Mouse (Mus musculus) megakaryocyte, adult 5-6 weeks (primary cell): Measurements from ENCODE around the gene Syngap1. TPM values are rescaled to one million over a fixed set of nuclear protein-coding genes. Genes with fewer than 3 reads are reported as not detected.

Source experiments
- ATAC-seq: 2 replicates; pipeline ENCODE4 v1.8.0; 2016; ENCODE audit warnings: mild to moderate bottlenecking, inconsistent platforms; ENCODE audit not compliant: poor library complexity, severe bottlenecking
- total RNA-seq, 2 experiments: library from RNA; stranded (forward) in 1 of 2; stranded (reverse) in 1 of 2; fragments of 153-499, 151-499 nt in 1 of 2; fragments of 221-1000, 200-1000 nt in 1 of 2; gene quantifications; 2 replicates each; pipeline versions ENCODE4 v1.2.3 to v1.2.4; 2015 to 2017

Gene Syngap1
- total RNA-seq, 2 experiments from 2014 or later = 0.33 to 3.9 TPM

GRCm38 (mm10) chr17:26985503-26986179, 44.6 kb downstream of the Syngap1 start:
- ATAC-seq = no peak

GRCm38 (mm10) chr17:26990521-26990920, 49.5 kb downstream of the Syngap1 start:
- ATAC-seq = no peak

GRCm38 (mm10) chr17:26994410-26994809, 53.4 kb downstream of the Syngap1 start:
- ATAC-seq = no peak

GRCm38 (mm10) chr17:26995006-26995405, 54.0 kb downstream of the Syngap1 start:
- ATAC-seq = no peak

DNA sequence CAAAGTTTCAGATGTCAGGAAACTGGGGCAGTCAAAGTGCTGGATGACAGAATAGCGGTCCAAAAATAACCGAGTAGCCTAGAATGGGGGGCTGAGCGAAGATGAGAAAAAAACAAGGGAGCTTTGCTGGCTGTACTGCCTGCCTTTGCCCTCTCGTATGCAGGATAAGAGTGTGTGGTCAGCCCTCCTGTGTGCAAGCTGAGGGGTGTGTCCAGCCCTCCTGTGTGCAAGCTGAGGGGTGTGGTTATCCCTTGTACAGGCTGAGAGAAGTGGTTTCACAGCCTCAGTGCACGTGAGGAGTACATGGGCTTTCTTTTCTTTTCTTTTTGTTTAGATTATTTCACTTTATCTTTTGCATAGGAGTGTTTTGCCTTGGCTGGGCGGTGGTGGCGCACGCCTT, 54.5 kb downstream of the Syngap1 start:
- ATAC-seq = peak; percentile 47; the same call in 1 of the 2 replicates

DNA sequence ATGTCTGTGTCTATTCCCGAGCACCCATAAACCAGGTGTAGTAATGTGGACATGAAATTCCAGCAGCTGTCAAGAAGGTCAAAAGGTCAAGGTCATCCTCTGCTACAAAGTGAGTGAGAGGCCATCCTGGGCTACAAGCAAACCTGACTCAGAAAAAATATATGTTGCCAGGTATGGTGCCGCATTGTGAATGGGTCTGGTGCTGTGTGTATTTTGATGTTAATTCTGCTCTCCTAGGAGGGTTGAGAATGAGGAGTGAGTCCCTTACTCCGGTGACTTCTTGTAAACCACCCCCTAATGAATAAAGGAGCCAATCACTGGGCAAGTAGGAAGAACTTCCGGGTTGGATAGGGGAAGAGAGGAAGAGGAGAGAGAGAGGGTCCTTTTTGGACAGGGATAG, 56.6 kb downstream of the Syngap1 start:
- ATAC-seq = no peak

DNA sequence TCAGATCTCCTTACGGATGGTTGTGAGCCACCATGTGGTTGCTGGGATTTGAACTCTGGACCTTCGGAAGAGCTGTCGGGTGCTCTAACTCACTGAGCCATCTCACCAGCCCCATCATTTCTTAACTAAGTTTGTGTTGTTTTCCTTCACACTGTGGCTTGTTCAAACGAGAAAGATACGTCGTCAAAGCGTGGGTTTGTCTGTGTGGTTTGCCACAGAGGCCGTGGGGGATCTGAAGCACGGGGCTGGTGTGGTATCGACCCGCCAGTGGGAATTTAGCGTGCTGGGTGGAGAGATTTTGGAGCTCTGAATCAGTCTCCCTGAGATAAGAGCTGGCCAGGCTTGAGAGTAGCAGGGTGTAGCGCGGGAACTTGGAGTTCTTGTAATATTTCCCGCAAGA, 57.2 kb downstream of the Syngap1 start:
- ATAC-seq = no peak

- 0 out of 2 replicates have a peak, but pooled peaks have one; percentile 12 for ATAC-seq
Observed at GRCm38 (mm10) chr17:26999996-27000395, 58.9 kb downstream of the Syngap1 start.

DNA sequence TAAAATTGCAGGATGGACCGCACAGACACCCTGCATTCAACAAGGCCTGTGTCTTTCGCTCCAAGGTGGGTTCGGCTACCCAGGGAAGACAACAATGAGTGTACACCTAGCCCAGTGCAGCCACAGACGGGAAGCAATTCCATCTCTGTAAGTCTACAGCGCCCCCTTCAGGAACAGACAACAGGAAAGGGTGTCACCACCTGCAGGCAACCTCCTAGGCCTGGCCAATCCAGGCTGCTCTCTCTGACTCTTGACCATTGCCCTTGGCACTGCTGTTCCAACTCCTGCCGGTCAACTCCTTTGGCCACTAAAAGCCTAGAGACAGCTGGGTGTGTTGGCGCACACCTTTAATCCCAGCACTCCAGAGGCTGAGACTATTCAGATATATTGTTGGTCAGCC, 60.1 kb downstream of the Syngap1 start:
- ATAC-seq = peak; percentile 36; the same call in 1 of the 2 replicates

GRCm38 (mm10) chr17:27001889-27002288, 60.8 kb downstream of the Syngap1 start:
- no peak for ATAC-seq

- ATAC-seq = peak; percentile 53
Observed at GRCm38 (mm10) chr17:27004431-27004830, 63.4 kb downstream of the Syngap1 start.

GRCm38 (mm10) chr17:27004903-27005485, 63.9 kb downstream of the Syngap1 start:
- no peak for ATAC-seq

DNA sequence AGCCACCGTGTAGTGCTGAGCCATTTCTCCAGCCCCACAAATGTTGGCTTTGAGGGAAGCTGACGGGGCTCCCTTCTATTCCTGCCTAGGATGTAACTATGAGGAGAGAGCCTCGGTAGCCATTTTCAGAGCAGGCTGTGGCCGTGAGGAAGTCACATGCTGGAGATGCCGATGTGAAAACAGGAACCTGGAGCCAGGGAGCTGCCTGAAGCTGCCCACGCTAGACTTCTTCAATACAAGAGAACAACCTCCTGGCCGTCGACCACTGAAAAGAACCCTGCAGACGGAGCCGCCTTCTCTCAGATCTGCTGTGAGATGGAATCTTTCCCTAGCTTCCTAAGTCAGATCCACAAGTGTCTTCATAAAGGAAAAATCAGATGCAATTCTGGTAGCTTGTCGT, 64.6 kb downstream of the Syngap1 start:
- peak; percentile 84 for ATAC-seq

- 0 out of 2 replicates have a peak, but pooled peaks have one; percentile 31 for ATAC-seq
Observed at GRCm38 (mm10) chr17:27008277-27008676, 67.2 kb downstream of the Syngap1 start.

DNA sequence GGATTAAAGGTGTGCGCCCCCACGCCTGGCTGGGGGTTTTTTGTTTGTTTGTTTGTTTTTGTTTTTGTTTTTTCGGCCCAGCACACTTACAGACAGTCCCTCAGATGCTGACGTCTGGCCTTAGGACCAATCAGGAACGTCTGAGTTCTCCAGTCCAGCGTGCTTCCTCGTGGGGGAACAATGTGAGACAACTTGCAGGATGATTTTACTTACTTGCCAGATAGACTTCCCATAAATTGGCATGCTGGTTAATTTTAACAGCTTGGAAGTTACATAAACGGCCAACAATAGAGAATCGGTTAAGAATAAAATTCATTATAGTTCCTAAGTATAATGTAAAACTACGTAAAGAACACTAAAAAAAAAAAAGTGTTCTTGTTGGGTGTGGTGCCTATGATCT, 70.1 kb downstream of the Syngap1 start:
- ATAC-seq = no peak

DNA sequence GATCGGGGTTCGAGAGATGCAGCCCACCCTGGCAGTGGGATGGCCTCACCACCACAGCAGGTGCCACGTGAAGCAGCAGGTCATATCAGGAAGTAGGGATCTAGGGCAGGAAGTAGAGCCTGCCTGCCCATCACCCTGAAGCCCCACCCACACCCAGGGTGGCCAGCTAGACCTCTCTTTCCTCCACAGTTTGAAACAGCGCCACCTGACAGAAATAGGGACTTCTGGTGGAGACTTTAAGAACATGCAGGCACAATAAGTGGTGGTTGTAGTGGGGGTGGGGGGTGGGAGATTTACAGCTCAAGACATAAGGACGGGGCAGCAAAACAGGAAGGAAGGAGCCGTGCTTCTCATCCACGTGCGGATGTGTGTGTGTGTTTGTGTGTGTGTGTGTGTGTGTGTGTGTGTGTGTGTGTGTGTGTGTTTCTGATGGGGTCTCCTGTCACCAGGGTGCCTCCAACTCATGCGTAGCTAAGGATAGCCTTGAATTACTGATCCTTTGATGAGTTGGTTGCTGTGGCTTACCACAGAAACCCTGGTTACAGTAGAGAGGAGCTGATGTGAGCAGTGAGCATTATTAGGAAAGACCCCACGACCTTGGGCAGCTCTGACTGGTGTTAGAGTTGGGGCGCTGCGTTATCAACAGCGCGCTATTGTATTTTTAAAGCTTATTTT, 71.1 kb downstream of the Syngap1 start:
- ATAC-seq = peak; percentile 97

DNA sequence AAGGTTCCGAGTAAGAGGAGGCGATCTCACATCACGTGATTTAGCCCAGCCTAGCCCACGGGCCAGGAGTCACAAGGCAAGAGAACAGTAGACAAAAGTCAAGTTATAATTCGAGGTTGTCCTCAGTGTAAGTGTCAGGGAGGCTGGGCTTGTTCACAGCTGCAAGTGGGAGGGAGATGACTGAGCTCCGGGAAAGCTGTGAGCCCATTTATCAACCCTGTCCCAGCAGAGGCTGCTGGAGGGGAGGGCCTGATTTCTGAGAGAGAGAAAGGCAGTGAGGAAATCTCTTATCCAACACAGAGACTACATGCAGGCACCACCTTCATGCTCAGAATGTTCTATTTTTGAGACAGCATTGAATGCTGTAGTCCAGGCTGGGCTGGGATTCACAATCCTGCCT, 71.9 kb downstream of the Syngap1 start:
- no peak for ATAC-seq

DNA sequence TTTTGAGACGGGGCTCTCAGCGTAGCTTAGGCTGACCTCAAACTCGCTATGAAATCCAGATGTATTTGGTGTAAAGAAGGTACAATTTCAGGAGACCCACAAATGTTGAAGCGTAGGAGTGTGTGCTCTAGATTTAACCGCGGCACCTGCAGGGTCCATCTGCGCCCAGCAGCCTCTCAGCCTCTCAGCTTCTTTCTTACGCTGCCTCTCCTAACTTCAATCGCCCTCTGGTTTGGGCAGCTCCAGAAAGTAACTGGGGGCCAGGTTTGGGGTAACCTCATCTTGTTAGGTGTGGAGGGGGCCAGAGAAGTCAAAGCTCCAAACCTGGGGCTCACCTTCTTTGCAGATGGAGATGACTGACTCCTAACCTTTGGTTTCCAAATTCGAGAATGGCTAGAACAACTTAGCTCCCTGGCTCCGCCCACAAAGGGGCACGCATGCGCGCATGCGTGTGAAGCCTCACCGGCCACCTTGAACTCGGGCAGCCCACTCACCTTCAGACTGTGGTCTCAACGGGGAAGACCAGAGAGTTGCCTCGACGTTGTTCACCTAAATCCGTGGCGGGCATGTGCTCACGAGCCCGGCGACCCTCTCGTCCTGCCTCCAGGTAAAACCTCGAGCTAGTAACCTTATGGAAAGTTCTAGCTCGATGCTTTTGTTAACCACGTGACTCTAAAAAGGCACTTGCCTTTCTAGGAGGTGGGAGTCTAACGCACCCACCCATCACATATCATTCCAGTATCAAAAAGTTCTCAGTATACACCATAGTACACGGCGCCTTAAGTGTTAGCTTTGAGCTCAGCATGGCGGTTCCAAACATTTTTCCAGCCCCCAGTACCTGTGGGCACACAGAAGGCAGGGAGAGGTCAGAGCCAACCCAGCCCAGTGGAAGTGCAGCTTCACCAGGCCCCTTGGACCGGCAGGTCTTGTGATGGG, 76.8 kb downstream of the Syngap1 start:
- peak; percentile 86 for ATAC-seq

GRCm38 (mm10) chr17:27018555-27019196, 77.6 kb downstream of the Syngap1 start:
- ATAC-seq = no peak

DNA sequence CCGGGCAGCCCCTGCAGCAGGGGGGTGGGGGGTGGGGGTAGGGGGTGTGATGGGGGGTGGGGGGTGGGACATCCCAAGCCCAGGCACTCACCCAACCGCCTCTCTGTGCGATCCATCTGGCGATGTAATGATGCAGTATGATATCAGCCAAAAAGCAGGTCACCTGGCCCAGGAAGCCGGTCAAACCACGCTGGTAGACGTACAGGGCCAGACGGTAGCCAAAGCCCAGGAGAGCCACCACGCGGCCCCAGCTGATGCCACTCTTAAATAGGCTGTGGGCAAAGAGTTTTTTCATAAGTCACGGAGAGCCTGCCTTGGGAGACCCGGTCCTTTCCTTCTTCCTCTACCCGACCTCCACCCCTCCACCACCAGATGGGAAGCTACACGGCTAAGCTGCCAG, 80.0 kb downstream of the Syngap1 start:
- ATAC-seq = no peak
